Mouse (Mus musculus): ENCODE measurements around the gene Ttyh3.
A peak's percentile ranks its signal among the peaks of the same experiment; 100 is the strongest.

DNA sequence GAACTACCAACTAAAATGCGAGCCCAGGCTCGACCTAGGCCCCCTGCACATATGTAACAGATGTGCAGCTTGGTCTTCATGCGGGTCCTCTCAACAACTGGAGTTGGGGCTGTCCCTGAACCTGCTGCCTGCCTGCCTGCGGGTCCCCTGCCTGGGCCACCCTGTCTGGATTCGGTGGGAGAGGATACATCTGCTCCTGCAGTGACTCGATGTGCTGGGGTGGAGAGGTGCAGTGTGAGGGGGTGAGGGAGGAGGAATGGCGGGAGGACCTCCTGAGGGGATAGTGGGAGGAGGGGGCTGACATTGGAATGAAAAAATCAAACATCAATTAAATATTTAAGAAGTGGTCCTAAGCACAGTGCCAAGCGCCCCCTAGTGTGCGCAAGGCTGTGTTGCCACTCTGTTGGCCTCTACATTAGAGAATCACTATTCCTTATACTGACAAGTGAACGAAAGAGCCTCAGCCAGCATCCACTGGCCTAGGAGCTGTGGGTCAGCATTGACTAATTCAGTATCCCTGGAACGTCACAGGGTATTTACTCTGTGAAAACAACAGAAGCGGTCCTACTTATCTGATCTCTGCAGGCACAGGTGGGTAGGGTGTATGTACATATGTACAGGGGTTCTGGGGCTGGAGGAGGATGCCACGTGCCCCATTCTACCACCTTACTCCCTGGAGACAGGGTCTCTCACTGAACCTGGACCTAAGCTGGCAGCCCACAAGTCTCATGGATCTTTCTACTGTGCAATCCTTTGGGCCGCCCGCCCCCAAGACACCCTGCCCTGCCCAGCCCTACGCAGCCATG is 35.7 kb upstream of the Ttyh3 start:
- TF ChIP-seq CTCF (IDR thresholded peaks at IDR 0.05; ENCODE audit: low read depth, low read length): peak; percentile 84; the same call in 1 of the 2 replicates
- TF ChIP-seq GATA1 (IDR thresholded peaks at IDR 0.05; ENCODE audit: borderline replicate concordance, low read length): no peak
